Mouse (Mus musculus): ENCODE data around the gene Ppp1r3c.
"Not testable (repeated sequence)": the region's sequence is repeated elsewhere in the genome, so short reads cannot be mapped to it uniquely, and the experiment has no call there.

Ppp1r3c gene

DNA sequence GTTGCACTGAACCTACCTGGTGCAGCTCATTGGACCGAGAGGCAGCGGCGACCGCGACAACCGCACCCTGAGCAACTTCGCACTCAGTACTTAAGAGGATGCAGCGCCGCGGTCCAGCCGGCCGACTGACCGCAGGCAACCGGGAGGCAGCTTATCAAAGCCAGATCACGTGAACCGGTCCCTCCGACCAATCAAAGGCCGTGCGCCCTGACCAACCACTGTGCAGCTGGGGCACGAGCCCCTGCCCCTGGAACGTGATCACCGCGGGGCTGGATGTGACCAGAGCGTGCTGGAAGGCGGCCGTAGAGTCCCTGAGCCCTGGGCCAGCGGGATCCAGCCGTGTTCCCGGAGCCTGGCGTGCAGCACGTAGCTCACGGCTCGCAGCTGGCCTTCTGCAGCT, at the start of gene Ppp1r3c:
Gene Ppp1r3c (minus strand): TSS at position 117 of the 400 bp plus-strand sequence.
- DNase-seq, result peak; percentile 95

DNA sequence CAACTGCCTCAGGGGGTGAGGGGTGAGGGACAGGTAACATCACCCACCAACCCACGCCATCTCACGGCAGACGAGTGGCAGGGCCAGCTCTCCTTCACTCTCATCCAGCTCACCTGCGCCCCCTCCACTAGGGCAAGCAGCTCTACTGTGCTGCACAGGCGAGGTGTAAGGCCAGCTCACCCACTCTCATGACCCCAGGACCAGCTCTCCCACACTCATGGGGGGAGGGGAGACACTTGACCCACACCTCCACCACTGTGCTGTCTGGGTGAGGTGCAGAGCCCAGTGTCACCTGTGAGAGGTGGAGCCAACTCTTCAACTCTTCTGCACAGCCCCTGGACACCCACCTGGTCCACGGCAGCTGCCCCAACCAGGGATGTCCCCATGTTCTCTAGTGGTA, 46.7 kb upstream of the Ppp1r3c start:
- DNase-seq, result no peak

DNA sequence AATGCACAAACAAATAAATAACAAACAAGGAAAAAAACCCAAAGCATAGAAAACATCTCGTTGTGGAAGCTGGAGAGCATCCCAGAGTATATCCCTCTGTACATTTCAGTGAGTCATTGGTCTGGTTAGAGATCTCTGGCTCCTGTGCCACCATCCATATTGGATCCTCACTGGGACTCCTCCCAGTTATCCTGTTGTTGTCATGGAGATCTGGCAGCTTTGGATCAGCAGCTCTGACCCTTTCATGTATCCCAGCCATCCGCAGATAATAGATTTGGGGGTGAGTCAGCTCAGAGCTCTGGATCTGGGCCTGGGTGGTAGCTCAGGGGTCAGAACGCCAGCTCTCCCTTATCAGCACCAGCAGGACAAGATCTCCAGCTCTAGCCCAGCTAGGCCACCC, 46.1 kb upstream of the Ppp1r3c start:
- no peak for DNase-seq

DNA sequence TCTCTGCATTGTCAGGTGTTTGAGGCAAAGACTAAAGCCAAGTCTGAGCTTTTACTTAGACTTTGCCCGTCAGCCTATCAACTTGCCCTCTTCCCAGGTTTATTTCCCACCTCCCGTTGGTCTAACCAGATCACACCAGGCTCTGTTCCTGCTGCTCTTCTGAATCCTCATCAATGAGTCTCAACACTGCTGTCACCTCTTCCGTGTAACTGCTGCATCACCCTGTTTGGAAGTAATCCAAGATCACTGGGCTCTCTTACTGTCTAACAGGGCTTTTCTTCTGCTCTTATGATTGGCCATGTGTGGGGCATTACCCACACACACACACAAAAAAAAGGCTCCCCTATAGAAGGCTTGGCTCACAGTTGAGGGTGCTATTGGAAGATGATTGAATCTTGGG, 45.5 kb upstream of the Ppp1r3c start:
- no peak for DNase-seq

DNA sequence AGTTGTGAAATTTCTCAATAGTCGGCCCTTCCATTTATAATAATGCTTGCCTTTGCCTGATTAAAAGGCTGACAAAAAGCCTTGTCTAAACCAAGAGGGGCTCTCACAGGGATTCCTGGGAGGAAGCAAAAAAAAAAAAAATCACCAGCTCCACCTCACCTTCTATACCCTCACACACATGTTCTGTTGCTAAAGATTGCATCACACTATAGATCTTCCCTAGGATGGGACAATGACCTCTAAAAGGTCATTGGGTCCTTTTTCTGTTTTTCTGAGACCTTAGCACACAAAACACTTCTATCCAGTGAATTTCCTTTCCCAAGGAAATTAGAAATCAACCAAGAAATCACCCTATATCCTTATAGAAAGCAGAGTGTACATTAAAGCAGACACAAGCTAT, 43.9 kb upstream of the Ppp1r3c start:
- no peak for DNase-seq

DNA sequence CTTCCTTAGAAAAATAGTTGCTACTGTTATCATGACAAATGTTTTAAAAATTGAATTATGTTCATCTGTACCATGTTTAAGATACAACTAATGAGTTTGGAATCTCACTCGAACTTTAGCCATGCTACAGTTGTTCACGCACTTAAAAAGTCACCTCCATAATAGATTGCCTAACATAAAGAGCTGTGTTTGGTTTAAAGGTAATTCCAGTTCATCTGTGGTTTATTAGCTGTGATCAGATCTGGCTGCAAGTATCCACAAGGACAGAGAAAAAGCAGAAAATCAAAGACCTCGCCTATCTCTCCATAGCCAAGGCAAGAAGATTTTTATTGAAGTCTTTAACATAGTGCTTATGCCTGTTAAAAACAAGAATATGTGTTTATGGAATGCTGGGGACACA, 43.3 kb upstream of the Ppp1r3c start:
- DNase-seq, result no peak

DNA sequence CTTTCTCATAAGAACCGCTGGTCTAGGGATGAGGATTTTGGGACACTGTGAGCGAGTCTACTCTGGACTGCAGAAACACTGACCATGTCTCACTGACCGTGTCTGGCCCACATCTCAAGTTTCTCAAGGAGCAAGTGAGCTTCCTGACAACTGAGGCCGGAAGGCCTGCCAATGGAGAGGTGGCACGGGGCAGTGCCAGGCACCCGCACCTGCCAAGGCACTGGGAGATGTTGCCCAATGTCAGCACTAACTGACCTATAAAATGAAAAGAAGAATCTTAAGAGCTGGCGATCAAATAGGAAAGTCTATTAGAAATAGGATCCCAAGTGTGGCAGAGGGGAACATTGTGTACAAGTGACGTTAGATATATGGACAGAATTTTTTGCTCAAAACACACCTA, 39.1 kb upstream of the Ppp1r3c start:
- no peak for DNase-seq

DNA sequence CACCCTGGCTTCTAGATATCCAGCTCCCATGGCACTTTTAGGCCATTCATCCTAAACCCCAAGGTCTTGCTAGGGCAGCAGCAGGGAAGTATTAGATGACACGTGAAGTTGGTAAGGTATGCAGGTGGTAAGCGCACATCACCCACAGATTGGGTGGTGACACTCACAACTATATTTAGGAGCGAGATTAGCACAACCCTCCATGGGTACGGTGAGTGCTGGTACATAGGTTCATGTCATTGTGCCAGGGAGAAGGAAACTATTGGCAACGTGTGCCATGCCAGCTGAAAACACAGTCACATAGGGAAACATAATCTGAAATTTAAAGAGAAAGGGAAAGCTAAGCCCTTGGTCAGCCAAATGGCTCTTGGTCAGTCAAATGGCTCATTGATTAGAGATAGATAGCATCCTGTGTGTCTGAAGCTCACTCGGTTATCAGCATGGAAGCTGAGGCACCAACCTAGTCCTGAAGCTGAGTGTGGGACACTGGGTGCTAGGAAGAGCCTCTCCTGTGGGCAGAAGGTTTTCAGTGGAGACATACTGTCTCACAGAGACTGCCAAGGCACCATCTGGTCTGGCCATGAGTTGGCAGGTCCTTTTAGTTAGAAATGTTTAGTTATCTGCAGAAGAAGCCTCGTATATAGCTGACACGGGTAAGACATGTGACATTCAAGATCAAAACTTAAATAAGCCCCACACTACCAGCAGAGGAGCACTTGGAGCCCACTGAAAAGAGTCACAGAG, 37.4 kb upstream of the Ppp1r3c start:
- no peak for DNase-seq

DNA sequence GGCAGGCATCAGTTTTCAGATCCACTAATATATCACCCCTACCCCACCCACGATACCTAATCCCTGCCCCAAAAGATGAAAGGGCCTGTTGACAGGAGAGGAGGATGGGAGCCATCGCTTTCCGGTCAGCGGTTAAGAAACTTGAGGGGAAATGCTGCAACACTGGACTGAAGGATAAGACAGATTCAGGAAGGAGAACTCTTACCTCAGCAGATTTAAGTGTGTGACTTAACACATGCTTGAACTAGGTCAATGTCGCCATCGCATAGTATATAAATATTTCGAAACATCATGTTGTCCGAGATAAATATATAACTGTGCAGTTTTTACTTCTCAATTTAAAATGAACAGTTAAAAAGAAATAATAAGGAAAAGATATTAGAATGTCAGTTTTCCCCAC, 31.6 kb upstream of the Ppp1r3c start:
- no peak for DNase-seq

DNA sequence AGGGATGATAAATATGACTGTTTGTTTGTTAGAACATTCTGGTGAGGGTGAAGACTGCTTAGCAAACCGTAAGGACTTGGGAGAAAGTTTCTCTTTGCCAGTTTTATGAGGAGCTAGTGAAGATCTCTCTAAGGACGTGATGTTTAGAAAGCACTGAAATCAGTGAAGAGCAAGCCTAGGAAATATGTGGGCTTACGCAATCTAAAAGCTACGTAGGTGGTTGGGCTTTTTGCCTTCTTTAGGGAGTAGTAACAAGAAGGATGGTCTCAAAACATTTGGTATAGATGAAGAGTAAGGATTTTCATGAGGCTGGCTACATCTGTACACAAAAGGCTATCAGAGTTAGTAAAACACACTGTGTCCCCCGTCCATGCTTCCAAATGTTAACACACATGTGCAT, 28.0 kb upstream of the Ppp1r3c start:
- DNase-seq, result no peak

DNA sequence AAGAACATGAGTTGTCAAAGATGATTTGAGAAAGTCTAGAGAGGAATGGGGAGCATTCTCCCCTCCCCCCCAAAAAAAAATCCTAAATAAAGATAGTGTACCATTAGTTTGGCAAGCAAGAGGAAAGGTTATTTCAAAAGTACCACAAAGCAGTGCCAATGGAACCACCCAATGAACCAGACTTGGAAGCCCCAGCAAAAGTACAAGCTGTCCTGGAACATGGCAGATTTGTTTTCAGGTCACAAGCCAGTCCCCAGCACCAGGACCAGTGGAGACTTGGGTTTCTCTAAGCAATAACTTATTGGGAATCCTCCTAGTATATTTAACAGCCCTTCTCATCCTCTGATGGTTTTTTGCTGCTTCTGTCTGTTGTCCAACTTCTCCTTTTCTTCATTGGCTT, 12.5 kb upstream of the Ppp1r3c start:
- DNase-seq, result no peak

DNA sequence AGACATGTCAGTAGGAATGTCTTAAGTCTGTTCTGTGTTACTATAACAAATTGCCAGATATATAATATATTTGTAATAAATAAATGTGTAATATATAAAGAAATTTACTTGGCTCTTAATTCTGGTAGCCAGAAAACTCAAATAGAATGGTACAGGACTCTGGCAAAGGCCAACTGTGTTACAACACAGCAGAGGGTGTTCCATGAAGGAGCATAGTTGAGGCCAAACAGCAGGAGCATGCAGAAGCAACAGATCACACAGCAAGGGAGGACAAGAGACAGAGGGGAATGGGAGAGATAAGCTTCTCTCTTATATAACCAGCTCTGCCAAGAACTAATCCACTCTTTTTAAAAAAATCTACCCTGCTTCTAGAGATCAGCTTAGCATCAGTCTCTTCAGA, 5.9 kb upstream of the Ppp1r3c start:
- DNase-seq, result no peak

DNA sequence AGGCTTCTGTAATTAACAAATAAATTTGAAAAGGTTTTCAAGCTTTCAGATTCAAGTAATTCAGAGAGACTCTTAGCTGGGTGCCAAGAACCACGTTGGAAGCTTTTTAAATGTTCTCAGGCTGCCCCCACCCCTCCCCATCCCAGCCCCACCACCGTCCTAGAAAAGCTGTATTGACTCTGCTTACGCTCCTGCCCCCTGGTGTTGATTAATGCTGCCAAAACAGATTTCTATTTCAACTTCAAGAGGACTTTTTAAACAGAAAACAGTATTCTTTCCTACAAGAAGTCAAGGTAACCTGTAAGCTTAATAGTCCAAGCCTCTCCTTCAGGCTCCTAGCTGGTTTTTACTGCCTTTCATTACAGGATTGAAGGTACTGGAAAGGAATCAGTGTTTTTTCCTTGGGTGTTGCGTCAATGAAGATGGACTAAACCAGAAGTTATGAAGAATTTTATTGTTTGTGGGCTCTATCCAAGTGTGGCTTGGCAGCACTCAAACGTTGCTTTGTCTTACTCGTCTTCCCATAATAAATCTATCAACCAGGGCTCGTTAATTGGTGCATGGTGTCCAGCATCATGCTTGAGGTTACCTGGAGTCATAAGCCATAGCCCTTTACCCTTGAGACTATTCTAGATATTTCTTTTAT, 3.2 kb upstream of the Ppp1r3c start:
- peak; percentile 56 for DNase-seq

DNA sequence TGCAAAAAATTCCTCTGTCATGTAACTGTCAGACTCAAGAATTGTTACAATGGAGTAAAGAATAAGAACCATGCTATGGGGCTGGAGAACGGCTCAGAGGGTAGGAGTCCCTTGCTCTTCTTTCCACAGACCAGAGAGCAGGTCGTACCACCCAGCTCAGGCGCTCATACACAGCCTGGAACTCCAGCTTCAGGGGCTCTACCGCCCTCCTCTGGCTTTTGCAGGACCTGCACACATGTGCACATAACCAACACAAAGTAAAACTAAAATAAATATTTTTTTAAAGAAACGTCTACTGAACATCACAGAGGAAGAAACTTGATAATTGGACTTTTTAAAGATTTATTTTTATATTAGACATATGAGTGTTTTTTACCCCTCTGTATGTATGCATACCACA, 1.6 kb upstream of the Ppp1r3c start:
- DNase-seq, result no peak

DNA sequence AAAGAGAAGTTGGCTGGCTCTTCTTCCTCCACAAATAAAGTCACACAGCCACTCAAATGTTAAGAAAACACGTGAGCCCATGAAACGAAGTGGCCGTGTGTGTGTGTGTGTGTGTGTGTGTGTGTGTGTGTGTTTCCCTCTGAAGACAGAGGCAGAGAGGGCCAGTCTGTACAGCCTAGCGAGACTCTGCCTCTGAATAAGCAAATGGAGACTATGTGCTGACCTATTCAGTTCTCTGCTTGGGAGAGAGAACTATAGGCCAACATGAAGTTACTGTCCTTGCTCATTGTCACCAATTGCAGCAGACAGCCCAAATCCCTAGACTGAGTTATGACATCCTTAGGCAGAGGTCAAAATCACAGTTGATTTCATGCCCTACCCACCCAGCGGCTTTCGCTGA, 634 bp upstream of the Ppp1r3c start:
- DNase-seq, result no peak

DNA sequence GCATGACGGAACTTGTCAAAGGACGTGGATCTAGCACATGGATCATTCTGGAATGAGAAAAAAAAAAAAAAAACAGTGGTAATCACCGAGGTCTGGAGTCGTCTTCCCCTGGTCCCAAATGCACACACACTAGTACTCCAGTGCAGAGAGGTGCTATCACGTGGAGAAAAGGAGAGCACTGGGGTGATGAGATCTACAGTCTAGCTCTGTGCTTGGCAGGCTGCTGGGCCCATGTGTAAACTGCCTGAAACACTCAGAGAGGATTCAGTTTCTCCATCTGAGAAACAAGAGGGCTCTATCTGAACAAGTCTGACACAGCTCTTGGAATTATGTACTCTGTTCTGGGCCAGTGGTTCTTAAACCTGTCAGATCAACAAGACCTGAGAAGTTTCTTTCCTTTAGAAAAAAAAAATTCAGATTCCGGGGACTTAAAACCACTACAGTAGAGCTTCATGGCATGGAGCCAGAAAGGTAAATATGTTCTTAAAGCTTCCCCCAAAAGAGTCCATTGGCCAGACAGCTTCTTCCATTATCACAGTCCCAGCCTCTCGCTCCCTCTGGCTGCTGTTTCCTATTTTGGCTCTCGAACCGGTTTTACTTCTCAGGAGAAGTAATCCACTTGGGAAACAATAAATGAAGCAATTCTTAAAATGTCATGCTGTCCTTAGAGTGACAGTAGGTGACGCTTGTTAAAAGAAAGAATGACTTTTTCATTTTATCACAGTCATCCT, 2.0 kb downstream of the Ppp1r3c start:
- no peak for DNase-seq

DNA sequence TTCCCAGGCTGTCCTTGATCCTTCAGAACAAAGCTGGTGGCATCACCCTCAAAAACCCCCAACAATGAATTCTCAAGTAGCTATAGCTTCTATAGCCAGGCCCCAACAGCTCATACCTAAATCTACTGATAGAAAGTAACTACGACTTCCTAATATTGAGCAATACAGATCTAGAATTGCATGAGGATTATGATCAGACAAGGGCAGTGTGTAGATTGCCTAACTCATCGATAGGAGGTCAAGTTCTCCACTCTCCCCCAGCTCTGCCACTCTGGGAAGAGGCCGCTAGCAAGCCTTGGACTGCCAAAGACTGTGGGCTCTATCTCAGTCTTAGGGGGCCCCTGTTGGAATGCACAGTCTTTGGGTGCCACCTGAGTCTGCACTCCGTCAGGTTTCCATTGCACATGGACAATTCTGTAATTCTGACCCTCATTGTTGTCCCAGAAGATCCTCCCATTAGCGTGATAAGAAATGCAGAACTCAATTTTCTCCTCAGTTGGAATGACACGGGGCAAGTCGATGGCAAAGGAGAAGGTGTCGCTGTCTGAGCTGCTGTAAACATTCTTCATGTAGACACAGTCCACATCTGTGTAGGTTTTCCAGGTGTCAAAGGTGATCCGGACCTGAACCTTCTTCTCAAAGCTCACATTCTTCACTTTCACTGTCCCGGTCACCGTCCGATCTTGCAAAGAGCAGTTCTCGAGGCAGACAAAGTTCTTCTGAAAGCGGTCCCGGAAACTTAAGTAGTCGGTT, 3.1 kb downstream of the Ppp1r3c start:
- DNase-seq, result no peak

DNA sequence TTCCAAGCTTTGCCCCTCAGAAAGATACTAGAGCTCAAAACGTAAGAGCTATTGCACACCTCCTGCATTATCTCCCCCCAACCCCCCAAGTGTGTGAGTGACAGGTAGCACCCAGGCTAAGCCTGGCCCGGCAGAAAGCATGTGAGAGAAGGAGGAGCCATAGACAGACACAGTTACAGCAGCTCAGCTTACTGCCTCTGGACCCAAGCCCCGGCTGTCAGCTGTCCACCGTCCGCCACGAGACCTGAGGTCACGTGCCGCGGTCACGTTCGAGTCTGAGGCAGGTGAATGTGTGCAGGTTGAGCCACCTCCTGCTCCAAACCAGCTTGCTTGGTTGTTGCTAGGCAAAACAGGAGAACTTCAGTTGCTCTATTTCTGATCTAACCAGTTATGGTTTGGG, 5.1 kb downstream of the Ppp1r3c start:
- no peak for DNase-seq

DNA sequence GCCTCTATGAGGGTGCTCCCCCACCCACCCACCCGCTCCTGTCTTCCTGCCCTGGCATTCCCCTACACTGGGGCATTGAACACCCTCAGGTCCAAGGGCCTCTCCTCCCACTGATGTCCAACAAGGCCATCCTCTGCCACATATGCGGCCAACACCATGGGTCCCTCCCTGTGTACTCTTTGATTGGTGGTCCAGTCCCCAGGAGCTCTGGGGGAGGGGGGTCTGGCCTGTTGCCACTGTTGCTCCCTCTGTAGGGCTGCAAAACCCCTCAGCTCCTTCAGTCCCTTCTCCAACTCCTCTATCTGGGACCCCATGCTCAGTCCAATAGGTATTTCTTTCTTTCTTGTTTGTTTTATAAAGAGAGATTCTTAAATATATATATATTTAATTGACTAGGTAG, 6.0 kb downstream of the Ppp1r3c start:
- DNase-seq, result not testable (repeated sequence)

DNA sequence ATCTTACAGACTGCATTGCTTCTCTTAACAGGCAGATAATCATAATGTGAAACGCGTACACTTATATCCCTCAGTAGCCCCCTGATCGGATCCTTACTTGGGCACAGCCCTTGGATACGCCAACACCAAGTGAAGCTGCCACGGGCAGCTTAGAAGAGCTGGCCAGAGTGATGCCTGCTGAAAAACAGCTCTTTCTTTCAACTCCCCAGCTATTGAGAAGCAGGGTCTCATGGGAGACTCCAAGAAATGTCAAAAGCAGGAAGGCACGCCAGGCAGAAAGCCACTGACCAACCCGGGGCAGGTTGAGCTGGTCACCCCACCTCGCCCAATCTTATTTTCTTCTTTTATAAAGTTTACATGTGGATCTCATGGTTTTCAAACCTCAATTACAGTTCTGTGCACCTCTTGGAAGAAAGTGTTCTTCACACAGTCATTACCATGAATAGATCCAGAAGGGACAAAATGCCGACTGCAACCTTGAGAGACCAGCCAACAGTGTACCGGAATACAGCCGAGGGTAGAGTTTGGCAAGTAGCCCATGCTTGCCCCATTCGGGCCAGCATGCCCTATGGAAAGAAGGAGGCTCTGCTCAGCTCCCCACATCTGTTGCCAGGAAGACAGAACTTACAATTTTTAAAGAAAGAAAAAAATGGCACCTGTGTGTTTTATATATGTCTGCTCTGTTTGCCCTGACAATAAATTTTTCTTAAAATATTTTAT, 7.6 kb downstream of the Ppp1r3c start:
- no peak for DNase-seq

DNA sequence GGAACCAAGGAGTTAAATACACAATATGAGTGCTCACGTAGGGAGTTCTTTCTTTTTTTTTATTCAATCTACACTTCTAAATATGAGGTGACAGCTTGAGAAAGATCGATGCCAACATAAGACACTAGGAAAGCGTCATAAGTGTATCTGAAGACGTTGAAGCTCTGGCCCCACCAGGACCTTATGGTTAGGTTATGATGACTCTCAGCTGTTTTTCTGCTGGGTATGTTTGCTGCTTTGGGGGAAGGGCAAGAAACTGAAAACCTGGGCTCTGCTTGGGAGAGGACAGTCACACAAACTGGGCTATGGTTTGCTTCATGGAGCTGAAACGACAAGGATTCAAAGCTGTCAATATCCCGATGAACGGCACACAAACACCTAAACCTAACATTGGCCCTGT, 11.5 kb downstream of the Ppp1r3c start:
- no peak for DNase-seq

DNA sequence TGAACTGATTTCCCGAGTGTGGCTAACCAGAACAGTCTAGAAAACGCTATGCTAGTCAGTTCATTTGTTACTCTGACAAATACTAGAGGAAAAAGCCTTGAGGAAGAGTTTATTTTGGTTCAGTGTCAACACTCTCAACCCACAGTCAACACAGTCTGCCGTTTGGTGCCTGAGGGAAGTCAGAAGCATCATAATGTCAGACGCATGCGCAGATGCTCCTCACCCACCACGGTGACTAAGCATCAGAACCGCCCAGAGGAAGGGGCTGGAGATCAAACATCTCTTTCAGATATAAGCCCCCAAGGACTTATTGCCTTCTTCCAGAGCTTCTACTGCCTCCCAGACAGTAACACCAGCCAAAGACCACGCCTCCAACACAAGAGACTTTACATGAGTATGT, 15.3 kb downstream of the Ppp1r3c start:
- DNase-seq, result no peak

DNA sequence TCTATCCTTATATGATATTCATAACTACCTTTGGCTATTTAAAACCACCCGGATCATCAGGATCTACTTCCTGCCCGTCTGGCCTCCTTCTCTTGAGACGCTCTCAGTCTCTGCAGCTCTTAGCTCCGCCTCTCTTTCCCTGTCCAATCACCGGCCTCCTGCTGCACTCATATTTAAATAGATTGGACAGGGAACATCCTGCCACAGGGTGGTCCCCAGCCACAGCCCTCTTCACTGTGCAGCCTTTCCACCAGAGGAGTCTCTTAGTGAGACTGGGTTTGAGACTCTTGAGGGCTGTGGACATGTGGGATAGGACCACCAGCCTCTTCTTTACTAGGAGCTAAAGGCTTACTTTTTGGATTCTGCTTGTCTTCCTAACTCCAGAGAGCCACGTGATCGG, 20.2 kb downstream of the Ppp1r3c start:
- no peak for DNase-seq
